Mouse (Mus musculus): Measurements from ENCODE around the gene Exd1.
"Not testable (repeated sequence)": the region's sequence is repeated elsewhere in the genome, so short reads cannot be mapped to it uniquely, and the experiment has no call there.

Gene Exd1

GRCm38 (mm10) chr2:119538802-119539201 is 8.6 kb downstream of the Exd1 start:
- no peak for DNase-seq

DNA sequence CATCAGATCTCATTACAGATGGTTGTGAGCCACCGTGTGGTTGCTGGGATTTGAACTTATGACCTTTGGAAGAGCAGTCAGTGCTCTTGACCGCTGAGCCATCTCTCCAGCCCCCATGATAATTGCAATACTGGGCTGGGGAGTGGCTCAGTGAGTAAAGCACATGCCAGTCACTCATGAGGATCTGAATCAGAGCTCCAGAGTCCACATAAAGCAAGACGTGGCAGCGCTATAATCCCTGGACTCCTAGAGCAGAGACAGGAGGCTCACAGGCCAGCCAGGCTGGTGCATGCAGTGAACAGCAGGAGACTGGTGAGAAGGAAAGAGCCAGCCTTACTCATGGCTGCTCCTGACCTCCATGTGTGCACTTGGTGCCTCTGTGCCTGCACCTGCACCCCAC is 22.0 kb downstream of the Exd1 start:
- no peak for DNase-seq

- no peak for DNase-seq
Observed at GRCm38 (mm10) chr2:119523836-119524235, 23.6 kb downstream of the Exd1 start.

DNA sequence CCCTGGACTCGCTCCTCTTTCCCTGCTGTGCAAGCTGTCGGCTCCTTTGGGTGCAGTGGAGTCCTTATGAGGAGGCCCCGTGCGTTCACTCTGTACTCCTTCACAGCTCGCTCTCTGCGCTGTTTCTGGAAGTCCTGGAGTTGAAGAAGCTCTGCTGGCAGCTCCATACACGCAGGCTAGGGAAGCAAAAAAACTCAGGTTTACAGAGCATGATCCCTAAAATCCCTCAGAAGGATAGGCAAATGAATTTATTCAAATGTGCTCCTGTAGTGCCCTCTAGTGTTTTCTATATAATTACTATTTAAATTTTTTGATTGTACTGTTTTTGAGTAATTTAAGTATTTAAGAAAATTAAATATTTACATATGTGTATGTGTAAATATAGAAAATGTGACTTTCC is 26.9 kb downstream of the Exd1 start:
- DNase-seq = peak in 1 of 2 experiments; percentile 3

GRCm38 (mm10) chr2:119516811-119517210 is 30.6 kb downstream of the Exd1 start:
- DNase-seq = no peak

DNA sequence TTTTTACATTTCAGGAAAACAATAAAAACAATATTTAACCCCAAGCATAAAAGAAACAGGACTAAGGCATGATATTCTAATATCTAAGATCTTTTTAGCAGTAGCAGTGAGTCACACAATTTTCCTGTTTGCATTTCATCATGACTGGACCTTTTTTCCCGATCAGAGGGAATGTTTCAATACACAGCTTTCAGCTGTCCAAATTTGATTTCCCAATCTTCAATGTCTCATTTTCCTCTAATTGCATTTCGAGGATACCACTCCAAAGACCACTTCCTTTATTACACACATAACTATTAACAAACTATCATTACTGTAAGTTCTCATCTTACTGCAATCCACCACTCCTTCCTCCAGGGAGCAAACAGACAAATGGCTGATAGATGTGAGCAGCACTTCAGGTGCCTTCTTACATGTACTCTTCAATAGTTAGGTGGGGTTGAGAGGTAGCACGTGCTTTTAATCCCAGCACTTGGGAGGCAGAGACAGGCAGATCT is 33.4 kb downstream of the Exd1 start:
- DNase-seq = no peak

- DNase-seq = peak; percentile 16 to 26
Observed at GRCm38 (mm10) chr2:119512292-119512691, 35.1 kb downstream of the Exd1 start.

- no peak for DNase-seq
Observed at GRCm38 (mm10) chr2:119510856-119511255, 36.6 kb downstream of the Exd1 start.

DNA sequence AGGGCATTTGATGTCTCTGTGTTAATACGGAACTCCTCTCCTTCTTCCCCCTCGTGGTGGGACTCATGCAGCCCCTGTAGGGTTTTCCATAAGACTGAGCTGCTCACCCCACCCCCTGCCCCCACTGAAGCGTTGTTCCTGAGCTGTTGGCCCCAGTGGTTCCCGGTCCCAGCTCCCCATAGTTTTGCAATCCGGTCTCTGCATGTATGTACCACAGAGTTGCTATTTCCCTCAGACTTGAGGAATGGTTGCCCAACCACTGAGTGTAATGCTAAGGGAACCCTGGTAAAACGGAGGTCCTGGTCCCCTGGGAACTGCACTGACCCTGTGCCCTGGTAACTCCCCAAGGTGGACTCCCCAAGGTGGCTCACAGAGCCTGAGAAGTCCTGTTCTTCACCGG is 38.9 kb downstream of the Exd1 start:
- DNase-seq = not testable (repeated sequence)

DNA sequence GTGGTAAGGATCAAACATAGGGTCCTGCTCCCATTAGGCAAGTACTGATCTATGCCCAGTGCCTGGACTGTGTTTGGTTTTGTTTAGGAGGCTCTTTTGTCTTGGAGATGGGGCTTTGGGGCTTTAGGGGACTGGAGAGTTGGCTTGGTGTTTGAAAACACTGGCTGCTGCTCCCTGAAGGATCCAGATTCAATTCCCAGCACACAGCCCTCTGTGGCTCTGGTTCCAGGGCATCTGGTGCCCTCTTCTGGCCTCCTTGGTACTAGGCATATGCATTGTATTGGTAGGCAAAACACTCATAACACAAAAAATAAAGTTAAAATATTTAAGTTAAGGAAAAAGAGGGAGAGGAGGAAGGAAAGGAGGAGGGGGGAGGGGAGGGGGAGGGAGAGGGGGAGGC is 40.3 kb downstream of the Exd1 start:
- DNase-seq = peak; percentile 12 to 34

DNA sequence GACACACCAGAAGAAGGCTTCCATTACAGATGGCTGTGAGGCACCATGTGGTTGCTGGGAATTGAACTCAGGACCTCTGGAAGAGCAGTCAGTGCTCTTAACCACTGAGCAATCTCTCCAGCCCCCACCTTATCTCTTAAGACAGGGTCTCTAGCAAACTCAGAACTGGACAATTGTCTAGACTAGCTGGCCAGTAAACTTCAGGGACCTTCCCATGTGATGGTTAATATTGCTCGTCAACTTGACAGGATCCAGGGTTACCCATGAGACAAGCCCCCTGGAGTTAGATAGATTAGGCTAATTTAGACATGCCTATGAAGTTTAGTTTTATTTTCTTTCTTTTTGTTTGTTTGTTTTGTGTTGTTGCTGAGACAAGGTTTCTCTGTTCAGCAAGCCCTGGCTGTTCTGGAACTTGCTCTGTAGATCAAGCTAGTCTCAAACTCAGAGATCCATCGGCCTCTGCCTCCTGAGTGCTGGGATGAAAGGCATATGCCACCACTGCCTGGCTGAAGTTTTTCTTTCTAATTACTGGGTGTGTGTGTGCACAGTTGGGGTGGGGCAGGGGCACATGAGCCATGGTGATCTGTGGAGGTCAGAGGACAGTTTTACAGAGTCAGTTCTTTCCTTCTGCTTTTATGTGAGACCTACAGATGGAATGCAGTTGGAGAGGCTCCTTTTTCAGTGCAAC is 46.3 kb downstream of the Exd1 start:
- DNase-seq = no peak

DNA sequence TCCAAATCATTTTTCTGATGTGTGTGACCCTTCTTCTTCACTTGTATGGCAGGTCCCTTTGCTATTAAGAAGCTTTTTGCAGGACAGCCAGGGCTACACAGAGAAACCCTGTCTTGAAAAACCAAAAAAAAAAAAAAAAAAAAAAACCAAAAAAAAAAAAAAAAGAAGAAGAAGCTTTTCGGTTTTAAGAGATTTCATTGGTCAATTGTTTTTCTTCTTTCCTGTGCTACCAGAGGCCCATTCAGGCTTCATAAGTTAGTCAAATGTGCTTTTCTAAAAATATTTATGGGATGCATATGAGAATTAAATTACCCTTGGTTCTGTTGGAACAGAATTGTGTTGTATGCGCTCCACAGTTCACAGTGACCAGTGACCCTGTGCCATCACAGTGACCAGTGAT is 48.6 kb downstream of the Exd1 start:
- DNase-seq = no peak

DNA sequence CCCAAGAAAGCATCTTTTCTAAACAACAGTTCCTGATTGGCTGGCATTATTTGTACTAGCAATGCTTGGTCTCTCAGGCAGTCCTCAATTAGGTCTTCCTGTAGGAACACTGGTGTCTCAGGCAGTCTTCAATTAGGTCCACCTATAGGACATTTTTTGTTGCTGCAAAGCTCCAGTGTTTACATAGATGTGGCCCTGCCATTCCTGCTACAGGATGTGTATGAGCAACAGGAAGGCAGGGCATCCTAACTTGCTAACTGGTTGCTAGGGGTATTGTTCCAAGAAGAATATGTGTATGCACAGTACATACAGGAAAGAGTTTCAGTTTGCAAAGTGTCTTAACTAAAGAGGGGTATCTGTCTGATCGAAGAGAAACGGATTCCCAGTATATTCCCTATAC is 51.3 kb downstream of the Exd1 start:
- DNase-seq = no peak

GRCm38 (mm10) chr2:119491953-119492352 is 55.5 kb downstream of the Exd1 start:
- DNase-seq = no peak

DNA sequence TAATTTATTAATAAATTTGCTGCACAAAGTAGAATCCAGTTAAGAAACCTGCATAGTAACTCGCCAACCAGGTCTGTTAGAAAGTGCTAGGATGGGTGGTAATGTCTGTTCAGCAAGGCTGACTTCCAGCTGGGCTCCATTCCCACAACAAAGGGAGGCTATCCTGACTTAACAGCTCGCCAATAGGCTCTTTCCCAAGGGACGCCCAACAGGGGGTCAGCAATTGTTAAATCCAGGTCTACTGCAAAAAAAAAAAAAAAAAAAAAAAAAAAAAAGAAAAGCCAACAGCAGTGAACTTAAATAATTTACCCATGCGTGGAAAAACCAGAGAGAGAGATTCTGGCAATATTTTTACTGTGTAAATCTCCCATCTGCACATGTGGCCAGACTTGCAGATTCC is 60.9 kb downstream of the Exd1 start:
- no peak for DNase-seq

DNA sequence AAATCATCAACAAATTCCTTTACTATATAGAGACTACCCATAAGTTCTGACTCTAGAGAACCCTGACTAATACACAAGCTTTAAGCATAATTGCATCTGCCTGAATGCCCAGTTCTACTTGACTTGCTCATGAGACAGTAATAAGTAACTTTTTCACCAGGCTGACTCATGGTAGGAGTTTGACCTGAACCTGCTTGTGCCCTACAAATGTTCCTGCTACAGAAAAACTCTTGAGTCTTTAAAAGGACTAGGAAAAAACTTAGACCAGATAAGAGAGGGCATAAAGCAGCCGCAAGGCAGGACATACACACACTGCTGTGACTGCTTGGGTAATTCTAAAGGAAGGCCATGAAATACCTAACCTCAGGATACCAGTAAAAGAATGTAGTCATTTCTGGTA is 65.1 kb downstream of the Exd1 start:
- peak in 1 of 2 experiments; percentile 7 for DNase-seq

DNA sequence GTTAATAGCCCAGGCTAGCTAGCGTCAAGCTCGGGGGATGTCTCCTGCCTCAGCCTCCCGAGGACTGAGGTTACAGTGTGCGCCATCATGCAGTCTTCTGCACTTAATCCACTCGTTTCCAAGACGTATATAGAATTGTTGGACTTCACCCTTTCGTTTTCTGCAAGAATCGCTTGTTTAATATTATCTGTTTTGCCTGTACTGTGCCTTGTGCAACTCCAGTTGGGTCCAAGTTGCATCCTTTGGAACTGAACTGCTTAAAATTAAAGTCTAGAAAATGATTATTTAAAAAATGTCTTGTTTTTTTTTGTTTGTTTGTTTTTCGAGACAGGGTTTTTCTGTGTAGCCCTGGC is 69.1 kb downstream of the Exd1 start:
- no peak for DNase-seq

- DNase-seq = peak; percentile 99 to 100
Observed at GRCm38 (mm10) chr2:119477571-119478396, 69.6 kb downstream of the Exd1 start, which contains the start of gene Ino80. TSS of gene Ino80 (minus strand) at chr2:119477687.

- DNase-seq = peak; percentile 71 to 83
Observed at GRCm38 (mm10) chr2:119476621-119477391, 70.6 kb downstream of the Exd1 start.

DNA sequence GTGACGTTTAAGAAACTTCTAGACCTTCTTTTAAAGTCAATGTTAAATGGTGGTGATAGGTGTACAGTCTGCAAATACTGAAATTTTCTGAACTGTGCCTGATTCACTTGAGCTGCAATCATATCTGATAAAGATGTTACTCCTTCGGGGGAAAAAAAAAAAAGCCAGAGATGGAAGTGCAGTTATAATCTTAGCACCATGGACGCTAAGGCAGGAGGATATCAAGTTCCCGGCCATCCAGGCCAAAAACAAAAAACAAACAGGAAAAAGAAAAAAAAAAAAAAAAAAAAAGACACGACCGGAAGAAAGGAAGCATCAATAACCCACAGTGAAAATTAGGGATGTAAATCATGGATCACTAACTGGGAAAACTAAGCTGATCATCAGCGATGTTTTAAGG is 71.3 kb downstream of the Exd1 start:
- no peak for DNase-seq
